Mouse (Mus musculus): Measurements from ENCODE around the gene Wbp11.

DNA sequence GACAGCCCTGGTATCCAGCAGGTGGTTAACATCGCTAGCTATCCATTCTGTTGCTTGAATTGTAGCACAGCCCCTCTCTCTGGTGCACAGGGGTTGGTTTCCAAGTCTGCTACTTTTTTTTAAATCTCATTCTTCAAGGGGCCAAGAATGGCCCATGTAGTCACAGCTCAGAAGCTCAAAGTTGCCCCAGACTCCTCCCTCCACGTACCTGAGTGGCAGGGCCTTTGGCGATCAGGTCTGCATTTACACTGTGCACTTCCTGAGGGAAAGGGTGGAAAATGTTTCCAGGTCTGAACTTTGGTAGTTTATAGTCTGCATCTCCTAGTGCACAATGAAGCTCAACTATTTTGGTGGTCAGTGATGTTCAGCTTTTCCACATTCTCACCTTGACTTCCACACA is 19.2 kb upstream of the Wbp11 start:
- TF ChIP-seq CTCF (IDR thresholded peaks at IDR 0.05; ENCODE audit: low read depth, low read length) = no peak
- TF ChIP-seq POLR2A (IDR thresholded peaks at IDR 0.05; ENCODE audit: insufficient read depth, low read length) = no peak
